Mouse (Mus musculus) myocyte (in vitro differentiated cells): ENCODE data around the gene E130309D02Rik.

ENCODE experiments used
- CEBPB ChIP-seq: IDR thresholded peaks from 2 replicates; pipeline ENCODE4 v1.6.1; 2011; ENCODE audit warnings: mild to moderate bottlenecking, moderate library complexity; ENCODE audit not compliant: poor library complexity, insufficient read depth, severe bottlenecking
- E2F4 ChIP-seq: IDR thresholded peaks from one replicate; pipeline ENCODE4 v1.6.1; 2011; ENCODE audit warnings: mild to moderate bottlenecking, control low read depth, moderate library complexity; ENCODE audit not compliant: insufficient read depth
- MAX ChIP-seq: IDR thresholded peaks from one replicate; pipeline ENCODE4 v1.6.1; 2011; ENCODE audit warnings: low read depth, mild to moderate bottlenecking, control low read depth
- MYOD1 ChIP-seq, 3 experiments: IDR thresholded peaks; one replicate each; pipeline ENCODE4 v1.6.1; 2011; ENCODE audit warnings: control low read depth in 2 of 3, low read depth in 2 of 3, mild to moderate bottlenecking in 2 of 3, moderate library complexity in 1 of 3; ENCODE audit not compliant: insufficient read length in 2 of 3, control insufficient read depth in 1 of 3
- MYOG ChIP-seq, 3 experiments: IDR thresholded peaks; one replicate each; pipeline ENCODE4 v1.6.1; 2011; ENCODE audit warnings: control low read depth in 2 of 3, low read depth in 2 of 3, mild to moderate bottlenecking in 2 of 3; ENCODE audit not compliant: insufficient read length in 2 of 3, control insufficient read depth in 1 of 3, insufficient read depth in 1 of 3
- POLR2A ChIP-seq: IDR thresholded peaks from one replicate; pipeline ENCODE4 v1.6.1; 2011; ENCODE audit warnings: low read depth, mild to moderate bottlenecking, control low read depth, moderate library complexity; ENCODE audit not compliant: insufficient read length
- POLR2AphosphoS2 ChIP-seq: IDR thresholded peaks from one replicate; pipeline ENCODE4 v1.6.1; 2011; ENCODE audit warnings: low read depth, control low read depth; ENCODE audit not compliant: insufficient read length
- SRF ChIP-seq: IDR thresholded peaks from one replicate; pipeline ENCODE4 v1.6.1; 2011; ENCODE audit warnings: low read depth; ENCODE audit not compliant: control insufficient read depth, insufficient read length
- TCF12 ChIP-seq: IDR thresholded peaks from one replicate; pipeline ENCODE4 v1.6.1; 2011; ENCODE audit warnings: mild to moderate bottlenecking, control low read depth; ENCODE audit not compliant: poor library complexity, insufficient read depth, severe bottlenecking
- USF1 ChIP-seq: IDR thresholded peaks from one replicate; pipeline ENCODE4 v1.6.1; 2011; ENCODE audit warnings: low read depth, mild to moderate bottlenecking, control low read depth, moderate library complexity

DNA sequence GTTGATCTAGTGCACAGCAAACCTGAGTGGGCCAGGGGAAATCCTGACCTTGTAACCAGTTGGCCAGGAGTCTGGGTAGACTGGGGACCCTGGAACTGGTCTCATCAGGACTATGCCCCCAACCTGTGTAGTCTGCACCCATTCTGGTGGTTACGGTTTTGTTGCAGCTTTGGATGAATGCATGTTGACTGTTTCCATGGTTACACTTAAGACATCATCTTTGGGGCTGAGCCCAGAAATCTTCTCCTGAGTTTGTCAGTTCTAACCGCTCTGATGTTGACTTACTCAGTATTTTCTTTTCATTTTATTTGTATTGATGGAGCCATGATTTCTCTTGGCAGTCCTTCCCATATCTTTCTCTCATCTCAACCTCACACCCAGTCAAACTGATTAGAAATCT lies 19.8 kb downstream of the E130309D02Rik start:
- TF ChIP-seq POLR2A: no peak
- no peak for TF ChIP-seq CEBPB
- no peak for TF ChIP-seq POLR2AphosphoS2
- no peak for TF ChIP-seq USF1
- no peak for TF ChIP-seq SRF
- no peak for TF ChIP-seq MYOD1 (IDR thresholded peaks at IDR 0.05; ENCODE audit: control insufficient read depth in 1 of 3, insufficient read length in 2 of 3, low read depth in 2 of 3)
- TF ChIP-seq E2F4: no peak
- no peak for TF ChIP-seq MYOG (IDR thresholded peaks at IDR 0.05; ENCODE audit: control insufficient read depth in 1 of 3, insufficient read depth in 1 of 3, insufficient read length in 2 of 3, low read depth in 2 of 3)
- no peak for TF ChIP-seq TCF12
- no peak for TF ChIP-seq MAX
